Mouse (Mus musculus): Measurements from ENCODE around the gene Abcc12.

Gene Abcc12

DNA sequence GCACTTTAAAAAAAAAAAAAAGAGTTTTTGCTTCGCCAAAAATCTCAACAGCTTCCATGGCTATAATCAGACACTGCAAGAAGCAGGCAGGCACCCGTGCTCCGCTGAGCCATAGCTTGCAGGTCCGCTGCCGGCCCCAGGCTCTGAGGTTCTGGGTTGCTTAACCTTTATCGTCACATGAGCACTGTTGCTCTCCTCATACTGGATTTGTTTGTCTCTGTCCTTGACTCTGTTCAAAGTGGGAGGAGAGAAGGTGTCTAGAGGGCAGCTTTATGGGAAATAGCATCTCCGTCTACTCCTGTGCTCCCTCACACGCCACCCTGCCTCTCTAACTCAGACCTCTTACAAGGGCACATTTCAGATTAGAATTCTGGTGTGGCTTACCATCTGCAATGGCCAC, 1.8 kb downstream of the Abcc12 start:
- DNase-seq (ENCODE audit: low spot score), result no peak

DNA sequence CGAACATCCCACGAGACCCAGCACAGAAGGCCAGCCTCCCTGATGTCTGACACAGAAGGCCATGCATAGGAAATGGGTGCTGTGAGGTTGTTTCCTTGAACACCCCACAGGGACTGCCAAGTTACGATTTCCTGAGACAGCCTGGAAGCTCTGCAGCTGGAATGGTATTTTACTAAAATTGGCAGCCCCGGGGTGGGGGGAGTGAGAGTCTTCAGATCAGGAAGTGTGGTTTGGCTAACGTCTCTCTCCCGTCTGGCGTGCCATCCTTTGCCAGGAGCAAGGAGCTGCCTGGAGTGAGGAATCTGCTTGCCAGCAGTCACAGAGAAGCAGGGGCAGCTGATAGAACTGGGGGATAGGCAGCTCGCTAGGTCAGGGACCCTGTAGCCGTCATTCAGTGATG, 2.4 kb downstream of the Abcc12 start:
- no peak for DNase-seq (ENCODE audit: low spot score)

DNA sequence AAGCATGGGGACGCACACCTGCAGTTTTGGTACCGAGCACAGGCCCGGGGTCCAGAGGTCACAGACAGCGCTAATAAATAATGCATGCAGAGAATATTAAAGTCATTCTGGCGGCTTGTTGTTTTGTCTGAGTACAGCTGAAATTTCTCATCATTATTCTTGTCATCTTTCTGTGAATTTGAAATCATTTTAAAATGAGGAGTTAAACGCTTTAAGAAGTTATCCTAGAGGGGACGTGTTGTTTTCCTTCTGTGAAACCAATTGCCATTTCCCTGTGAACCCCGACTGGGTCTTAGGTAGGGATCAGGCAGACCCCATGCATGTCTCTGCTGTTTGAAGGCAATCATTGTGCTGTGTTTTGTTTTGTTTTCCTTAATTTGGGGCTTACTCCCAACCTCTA, 2.9 kb downstream of the Abcc12 start:
- DNase-seq (ENCODE audit: low spot score), result no peak

DNA sequence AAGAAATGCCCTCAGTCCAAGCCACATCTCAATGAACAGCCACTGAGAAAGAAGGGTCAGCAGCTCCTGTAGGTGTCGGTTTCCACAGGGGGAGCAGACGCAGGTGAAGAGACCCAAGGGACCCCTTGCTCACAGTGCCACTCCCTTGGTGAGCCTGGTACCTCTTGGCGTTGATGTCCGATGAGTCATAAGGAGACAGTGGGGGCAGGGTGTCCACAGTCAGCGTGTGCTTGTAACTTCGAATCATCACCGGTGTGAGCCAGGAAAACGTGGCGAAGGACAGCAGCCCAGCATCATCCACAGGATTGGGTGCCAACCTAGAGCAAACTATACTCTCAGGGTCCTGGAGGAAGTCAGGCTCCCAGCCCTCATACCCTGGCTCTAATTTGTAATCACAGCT, 16.8 kb downstream of the Abcc12 start:
- no peak for DNase-seq (ENCODE audit: low spot score)

DNA sequence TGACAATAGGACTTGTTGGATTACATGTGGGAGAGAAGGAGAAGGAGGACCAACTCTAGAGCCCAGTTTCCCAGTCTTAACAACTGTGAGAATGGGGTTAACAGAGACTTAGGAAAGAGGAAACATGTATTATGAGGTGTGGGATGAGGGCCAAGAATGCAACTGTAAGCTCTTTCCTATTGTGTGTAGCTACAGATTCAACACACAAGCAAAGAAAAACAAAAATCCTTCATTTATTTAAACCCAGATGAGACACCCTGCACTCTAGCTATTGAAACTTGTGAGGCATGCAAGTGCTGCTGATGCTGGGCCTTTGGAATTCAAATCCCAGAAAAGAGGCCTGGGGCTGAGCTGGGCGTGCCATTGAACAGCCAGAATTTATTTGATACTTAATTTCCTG, 18.7 kb downstream of the Abcc12 start:
- DNase-seq (ENCODE audit: low spot score), result no peak

DNA sequence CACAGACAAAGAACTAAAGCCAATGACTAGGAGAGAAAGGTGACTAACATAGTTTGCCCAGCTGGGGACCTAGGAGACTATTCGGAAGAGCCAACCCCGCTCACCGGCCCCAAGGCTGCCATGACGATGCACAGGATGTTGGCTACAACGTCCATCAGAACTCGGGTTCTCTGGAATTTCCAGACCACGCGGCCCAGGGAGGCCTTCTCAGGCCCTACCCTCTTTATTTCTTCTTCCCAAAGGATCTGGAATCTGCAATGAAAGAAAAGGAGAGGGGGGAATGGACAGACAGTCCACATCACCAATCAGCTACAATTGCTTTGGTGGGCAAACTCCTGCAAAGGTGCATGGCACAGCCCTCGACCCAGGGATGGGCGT, 19.8 kb downstream of the Abcc12 start:
- no peak for DNase-seq (ENCODE audit: low spot score)

DNA sequence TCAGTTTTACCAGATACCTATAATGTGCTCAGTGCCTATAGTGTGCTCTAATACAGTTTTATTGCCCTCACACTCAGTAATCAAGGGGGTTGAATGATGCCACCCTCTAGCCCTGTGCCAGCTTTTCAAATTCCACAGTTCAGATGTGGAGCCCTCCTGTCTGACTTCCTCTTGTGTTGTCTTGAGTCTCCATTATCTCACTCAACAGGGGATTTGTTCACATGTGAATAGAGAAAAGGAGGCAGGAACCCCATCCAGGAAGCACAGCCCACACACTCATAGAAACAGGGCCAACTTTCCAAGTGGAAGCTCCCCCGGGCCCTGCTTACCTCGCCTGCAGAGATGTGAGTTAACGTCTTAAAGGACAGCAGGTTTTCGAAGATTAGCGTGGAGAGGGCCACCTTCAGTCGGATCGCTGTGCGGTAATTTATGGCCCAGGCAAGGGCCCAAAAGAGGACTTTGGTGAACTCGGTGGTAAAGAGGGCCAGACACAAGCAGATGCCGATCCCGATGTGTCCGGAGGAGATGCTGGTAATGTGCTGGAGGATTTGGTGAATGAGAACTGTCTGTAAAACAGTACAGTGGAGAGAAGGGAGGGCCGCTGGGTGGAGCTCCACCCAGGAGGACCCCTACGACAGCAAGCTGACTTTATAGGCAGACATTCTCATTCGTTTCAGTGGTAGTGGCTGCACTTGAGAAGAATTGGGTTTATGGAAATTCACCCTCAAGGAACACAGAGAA, 20.4 kb downstream of the Abcc12 start:
- no peak for DNase-seq (ENCODE audit: low spot score)

DNA sequence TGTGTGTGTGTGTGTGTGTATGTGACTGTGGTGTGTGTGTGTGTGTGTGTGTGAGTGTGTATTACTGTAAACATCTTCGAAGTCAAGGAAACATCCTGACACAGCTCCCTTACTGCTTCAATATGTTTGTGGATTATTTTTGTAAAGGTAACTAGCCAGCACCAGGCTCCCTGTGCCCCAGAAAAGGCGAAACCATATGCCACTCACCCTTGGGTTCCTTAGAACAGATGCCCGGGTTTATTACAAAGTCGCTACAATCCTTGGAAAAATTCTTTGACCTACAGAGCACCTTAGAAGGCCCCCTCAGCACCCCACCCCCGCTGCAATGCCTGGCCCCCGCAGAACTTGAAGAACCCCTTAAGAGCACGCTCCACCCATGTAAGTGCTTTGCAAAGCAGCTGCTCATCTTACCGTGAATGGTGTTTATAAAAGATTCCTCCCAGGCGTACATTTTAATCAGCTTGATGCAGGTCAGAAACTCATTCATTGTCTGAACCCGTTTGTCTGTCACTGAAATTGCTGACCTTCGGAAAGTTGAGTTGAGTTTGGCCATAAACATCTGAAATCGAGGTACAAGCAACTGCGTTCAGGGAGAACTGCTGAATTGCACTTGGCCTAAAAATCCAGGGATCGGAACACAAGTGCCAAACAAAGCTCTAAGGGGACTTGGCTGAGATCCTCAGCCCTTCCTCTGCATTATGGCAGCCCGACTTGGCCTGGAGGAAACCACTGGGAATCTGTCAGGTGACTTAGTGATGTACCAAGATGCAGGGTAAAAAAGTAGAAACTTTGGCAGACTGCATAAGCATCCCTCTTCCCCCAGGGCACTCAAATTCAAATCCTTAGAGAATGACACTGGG, 23.1 kb downstream of the Abcc12 start:
- DNase-seq (ENCODE audit: low spot score), result no peak

DNA sequence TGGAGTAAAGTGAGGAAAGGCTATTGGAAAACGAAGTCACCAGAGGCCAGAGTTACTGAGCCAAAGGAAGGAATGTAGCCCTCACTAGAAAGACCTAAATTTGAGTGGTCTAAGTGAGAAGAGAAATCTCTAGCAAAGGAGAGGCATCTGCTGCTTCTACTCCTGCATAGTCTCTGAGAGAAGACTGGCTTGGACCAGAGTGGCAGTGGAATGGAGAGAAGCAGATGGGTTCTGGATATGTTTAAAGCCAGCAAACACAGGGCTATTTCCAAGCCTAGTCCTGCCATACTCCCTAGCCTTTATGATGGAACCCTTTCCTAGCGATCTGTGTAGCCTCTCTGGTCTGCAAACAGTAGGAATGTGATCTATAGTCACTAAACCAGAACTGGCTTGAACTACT, 24.9 kb downstream of the Abcc12 start:
- DNase-seq (ENCODE audit: low spot score), result no peak

DNA sequence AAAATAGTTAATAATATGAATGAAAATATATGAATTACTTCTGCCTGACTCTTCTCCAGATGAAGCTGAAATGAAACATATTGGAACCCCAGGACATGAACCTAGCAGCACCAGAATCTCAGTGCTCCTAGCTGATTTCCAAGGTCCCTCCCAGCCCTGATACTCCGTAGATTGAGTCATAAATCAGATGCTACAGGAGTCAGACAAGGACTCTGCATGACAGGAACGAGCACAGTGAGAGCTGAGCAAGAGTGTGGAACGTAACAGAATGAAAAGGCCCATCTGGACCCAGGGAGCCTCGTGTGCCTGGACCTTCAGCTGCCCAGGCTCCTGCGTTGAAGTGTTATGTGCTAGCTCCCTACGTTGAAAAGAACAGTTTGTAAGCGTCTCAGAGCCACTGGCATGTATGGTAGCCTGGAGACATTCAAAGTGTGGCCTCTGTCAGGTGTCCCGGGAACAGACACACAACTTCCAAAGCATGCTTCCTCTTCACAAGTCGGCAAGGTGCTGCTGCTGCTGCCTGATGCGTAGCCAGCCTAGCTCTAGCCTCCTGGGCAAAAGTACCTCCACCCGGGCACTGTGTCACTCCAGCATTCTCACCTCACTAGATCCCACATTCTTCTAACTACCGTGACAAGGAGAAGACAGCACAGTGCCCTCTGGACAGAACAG, 26.1 kb downstream of the Abcc12 start:
- DNase-seq (ENCODE audit: low spot score), result no peak

DNA sequence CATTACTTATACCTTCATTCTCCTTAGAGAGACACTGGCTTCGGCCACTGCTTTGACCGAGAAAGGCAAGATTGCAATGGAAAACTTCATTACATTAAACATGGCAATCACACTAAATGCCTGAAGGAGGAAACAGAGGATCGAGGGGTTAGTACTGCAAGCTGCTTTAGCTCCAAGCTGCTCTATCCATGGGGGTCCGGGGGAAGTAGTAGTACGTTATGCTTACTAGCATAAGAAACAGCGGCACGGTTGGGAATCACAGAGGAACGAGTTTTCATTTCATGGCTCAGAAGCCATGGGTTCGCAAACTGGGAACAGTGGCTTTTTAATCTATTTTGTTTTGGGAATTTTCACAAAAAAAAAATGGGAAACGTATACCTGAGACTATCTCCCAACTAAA, 30.0 kb downstream of the Abcc12 start:
- DNase-seq (ENCODE audit: low spot score), result no peak

DNA sequence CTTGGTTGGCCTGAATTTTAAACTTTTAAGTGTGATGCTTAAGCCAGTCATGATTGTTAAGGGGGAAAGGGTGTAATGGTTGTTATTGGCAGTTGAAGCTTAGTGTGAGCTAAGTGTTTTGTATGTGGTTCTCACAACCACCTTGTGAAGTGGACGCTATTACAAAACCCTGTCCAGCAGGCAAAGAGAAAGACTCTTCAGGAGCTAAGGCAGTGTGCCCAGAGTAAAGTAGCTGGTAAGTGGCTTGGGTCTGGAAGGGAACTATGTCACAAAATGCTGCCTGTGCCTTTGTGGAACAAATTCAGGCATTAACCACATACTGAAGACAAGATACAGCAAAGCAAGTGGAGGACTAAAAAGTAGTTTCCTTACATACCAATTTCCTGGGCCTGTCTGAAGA, 34.5 kb downstream of the Abcc12 start:
- DNase-seq (ENCODE audit: low spot score), result no peak

DNA sequence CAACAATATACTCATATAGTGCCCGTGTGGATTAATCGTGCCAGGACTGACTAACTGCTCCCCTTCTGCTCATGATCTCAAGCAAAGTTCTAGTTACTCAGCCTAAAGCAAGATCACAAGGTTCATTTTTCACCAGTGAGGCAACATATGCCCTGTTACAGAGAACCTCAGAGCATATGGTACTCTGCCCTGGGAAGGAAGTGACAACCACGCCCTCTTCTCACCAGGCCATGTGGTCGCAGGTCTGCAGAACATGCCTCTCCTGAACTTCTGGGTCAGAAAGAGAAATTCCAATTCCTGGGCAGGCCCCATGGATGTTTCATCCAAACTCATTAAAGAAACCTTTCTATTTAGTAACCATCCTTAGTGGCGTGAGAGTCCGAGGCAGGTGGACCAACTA, 39.6 kb downstream of the Abcc12 start:
- no peak for DNase-seq (ENCODE audit: low spot score)

DNA sequence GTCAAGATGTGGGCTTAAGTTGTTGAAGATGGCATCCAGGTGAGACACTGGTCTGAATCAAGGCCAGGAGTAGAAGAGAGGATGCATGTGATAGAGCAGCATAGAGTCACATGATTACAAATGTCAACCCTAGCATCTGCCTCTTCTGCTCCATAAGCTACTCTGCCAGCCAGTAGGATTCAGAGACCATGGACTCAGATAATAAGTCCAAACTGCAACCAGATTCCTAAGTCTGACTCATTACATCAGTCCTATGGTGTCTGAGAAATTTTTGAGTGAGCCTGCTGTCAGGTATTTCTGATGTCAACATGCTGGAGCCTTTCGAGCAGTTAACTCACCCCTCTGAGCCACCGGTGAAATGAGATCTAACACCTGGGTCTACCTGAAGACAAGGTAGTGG, 40.1 kb downstream of the Abcc12 start:
- DNase-seq (ENCODE audit: low spot score), result no peak

DNA sequence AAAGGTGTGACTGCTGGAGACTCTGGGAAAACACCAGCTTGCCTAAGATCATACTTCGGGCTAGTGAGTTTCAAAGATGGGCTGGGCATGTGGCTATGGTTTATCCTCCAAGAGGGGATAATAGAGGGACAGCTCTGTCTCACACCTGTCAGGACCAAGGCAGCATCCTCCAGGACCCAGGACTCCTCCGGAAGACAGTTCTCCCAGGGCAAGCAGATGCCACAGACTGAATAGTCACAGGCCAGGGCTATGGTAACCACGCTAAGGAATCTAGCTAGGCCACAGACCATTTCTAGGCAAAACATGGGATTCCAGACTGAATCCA, 43.9 kb downstream of the Abcc12 start:
- DNase-seq (ENCODE audit: low spot score), result no peak

DNA sequence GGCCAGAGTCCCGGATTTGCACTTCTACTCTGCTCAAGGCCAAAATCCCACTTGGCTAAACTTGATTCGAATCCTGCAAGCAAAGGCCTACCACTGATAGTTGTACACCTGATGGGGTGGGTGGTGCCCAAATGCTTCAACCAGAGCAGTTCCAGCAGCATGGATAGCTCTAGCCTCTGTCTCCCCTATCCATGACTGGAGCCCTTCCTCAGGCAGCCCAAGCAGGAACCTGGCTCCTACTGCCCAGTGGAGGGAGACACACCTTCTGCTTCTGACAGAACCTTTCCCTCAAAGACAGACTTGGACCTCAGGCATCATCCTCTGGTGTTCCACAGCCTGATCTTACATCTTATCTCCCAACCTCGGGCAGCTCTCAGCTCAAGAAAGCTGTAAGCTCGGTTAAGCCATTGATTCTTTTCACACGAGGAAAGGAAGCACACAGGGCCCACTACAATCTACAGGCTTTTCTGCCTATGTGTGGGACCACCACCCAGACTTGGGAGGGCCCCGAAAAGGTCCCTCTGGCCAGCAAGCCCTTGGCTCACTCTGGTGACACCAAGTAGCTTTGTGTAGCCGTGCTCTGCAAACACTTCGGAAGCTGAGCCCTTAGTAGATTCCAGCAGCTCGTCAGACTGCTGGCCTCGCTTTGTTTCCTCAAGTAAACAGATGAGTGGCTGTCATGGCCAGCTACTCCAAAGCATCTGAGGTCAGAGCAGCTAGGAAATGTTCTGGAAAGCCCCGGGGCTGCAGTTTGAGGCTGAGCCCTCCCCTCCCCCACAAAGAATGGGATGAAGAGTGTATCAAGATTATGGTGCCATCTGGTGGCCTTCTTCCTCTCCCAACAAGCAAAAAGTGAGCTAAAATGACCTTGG, 44.5 kb downstream of the Abcc12 start:
- DNase-seq (ENCODE audit: low spot score), result peak; percentile 67

DNA sequence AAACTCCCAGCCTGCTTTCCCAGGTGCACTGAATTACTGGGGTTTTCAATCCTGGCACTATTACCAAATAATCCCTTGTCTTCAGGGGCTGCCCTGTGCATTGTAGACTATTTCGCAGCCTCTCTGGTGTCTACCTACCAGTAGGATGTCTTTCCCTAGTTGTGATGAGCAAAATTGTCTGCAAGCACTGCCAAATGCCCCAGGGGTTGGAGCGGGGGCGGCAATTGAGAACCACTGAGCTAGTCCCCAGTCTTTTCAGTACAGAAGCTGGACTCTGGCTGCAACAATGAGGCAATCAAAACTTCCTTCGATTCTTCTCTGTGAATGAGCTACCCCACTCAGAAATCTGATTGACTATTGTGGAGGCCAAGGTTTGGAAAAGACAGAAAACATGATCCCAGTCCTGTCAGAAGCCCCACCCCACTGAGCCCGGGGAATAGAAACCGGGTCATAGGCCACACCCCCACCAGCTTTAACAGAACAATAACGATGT, 45.4 kb downstream of the Abcc12 start:
- no peak for DNase-seq (ENCODE audit: low spot score)

DNA sequence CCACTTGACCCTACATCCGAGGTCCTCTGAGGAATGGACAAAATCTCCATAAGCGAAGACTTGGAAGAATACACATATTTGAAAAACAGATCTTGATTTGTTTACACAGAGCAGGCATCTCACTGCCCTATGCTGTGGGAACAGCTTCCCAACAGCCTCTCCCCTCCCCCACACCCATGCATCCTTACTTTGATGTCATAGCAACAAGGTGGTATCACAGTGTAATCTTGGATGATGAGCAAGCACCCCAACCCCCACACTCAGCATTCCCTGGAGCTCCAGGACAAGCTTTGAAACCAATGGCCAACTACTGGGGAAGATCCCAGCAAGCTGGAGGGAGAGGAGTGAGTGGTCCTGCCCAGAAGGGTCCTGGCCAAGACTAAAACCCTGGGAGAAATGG, 50.8 kb downstream of the Abcc12 start:
- DNase-seq (ENCODE audit: low spot score), result no peak

DNA sequence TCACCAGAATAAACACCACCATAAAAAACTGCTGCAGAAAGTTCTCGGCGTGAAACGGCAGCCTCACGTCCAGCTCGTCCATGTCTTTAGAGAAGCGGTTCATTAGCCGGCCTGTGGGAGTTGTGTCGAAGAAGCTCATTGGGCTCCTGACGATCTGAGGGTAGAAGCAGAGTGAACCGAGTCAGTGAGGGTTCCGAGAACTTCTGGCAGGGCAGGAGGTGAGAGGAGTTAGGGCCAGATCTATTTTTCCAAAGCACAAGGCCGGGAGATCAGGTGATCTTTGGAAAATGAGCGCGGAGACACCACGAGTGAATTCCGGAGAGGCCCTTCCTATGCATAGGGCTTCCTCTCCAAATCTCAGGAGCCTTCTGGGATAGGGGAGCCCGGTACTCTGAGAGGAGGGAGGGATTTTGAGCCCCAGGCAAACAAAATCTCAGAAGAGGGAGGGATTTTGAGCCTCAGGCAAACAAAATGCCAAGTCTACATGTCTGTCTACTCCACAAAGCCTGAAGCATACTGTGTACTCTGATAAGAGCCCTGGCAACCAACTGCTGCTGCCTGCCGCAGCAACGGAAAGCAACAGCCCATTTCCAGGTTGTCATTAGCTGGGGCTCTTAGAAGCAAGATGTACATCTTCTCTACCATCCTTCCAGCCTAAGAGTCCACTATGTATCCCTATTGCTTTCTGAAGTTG, 53.0 kb downstream of the Abcc12 start:
- no peak for DNase-seq (ENCODE audit: low spot score)

DNA sequence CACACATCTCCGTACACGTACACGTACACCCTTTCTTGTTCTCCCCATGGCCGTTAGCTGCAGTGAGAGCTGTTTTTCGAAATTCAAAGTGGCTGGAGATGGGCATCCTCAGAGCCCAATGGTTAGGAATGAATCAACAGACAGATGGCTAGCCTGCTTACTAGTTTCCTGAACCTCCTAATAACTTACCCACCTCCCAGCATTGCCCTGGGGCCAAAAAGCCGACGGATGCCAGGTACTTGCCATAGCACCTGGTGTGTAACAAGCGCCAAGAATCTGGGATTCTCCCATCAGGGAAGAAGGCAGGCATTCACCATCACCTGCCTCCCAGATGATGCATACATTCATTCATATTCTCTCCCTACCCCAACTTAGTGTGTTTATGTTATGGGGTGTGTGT, 53.7 kb downstream of the Abcc12 start:
- DNase-seq (ENCODE audit: low spot score), result no peak

DNA sequence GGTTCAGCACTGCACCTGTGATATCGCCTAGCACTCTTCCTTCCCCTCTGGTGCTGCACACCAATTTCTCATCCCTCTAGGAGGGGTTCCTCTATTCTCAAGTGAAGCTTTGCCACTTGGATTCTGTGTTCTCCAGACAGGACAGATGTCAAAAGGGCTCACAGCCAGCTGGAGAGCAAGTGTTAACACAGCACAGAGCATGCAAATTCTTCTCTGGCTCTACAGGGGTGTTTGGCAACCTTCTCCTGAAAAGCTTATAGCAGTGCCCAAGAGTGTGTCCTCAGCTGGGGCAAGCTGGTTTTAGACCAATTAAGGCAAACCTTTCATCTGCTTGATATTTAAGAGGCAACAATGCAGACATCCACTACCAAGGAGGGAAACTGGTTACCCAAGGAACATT, 66.3 kb downstream of the Abcc12 start:
- no peak for DNase-seq (ENCODE audit: low spot score)

DNA sequence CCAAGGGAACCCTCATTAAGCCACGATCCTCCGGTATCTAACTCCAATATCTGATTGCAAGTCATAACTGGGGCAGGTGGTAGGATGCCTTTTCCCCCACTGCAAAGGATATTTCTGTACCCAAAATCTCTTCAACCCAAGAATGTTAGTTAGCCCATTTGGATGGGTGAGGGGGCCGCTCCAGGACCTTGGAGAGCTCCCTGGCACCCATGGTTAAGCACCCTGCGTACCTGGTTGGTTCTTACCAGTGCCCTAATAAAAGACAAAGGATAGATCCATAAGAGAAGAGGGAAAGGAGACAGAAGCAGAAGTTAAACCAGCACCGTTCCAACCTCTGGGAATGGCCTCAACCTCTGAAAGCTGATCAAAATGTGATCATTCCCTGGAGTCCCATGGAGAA, 67.6 kb downstream of the Abcc12 start:
- no peak for DNase-seq (ENCODE audit: low spot score)
